Comparison of ENCODE assay signal across 19 mouse cellular contexts in genomic region chr7:80732986-80733385, GRCm38 (mm10).
"Had no signal": no experiment of that assay in that cellular context is flagged by ENCODE, and none has a peak within 500 bp of the region (broad histone marks: within the 10 kb centered on the region; RNA-seq: fewer than 3 reads in every experiment).

No protein-coding gene starts in this region.

- H3K27me3 ChIP-seq: midbrain, embryonic 12.5 days; neural tube, embryonic 13.5 days; neural tube, embryonic 15.5 days; stomach, embryonic 15.5 days had no signal

- H3K9me3 ChIP-seq: midbrain, embryonic 10.5 days; midbrain, embryonic 12.5 days; neural tube, embryonic 13.5 days; neural tube, embryonic 15.5 days; stomach, embryonic 15.5 days had no signal

- H3K4me1 ChIP-seq: midbrain, embryonic 10.5 days; midbrain, embryonic 12.5 days; neural tube, embryonic 13.5 days; neural tube, embryonic 15.5 days; stomach, embryonic 15.5 days had no signal

- DNase-seq: lung, adult 18-20 months; lung, embryonic 14.5 days; lung, postnatal 10 days; lung, postnatal 4 days; midbrain, embryonic 14.5 days; retina, postnatal 1 day; right cerebral cortex, adult 18-20 months; right cerebral cortex, postnatal 25 days; right cerebral cortex, postnatal 4 days; thymus, adult 2 months; thymus, postnatal 25 days; thymus, postnatal 4 days had no signal

- H3K27ac ChIP-seq: midbrain, embryonic 10.5 days; midbrain, embryonic 12.5 days; neural tube, embryonic 13.5 days; neural tube, embryonic 15.5 days; stomach, embryonic 15.5 days; stomach, postnatal 0 days had no signal

- H3K4me3 ChIP-seq: midbrain, embryonic 10.5 days; midbrain, embryonic 12.5 days; myocyte; neural tube, embryonic 13.5 days; neural tube, embryonic 15.5 days; stomach, embryonic 15.5 days had no signal
